Mouse (Mus musculus) left cerebral cortex, adult 8-10 months (tissue): Measurements from ENCODE around the gene Zfp729a. TPM values are rescaled to one million over a fixed set of nuclear protein-coding genes. Genes with fewer than 3 reads are reported as not detected.
"Not testable (repeated sequence)": the region's sequence is repeated elsewhere in the genome, so short reads cannot be mapped to it uniquely, and the experiment has no call there.

Source experiments
- DNase-seq, 2 experiments: peaks; one replicate each; pipeline ENCODE4 v3.0.0; 2022; ENCODE audit warnings: low spot score in 2 of 2
- total RNA-seq, 4 experiments: library from RNA; stranded (reverse); gene quantifications; 2 replicates each; pipeline ENCODE4 v1.2.4; 2022

The Zfp729a gene
- 10 to 100 TPM in 3 of 4 experiments, 1 to 10 TPM in 1; 7.8 to 13.7 (median 10.4) TPM for total RNA-seq

DNA sequence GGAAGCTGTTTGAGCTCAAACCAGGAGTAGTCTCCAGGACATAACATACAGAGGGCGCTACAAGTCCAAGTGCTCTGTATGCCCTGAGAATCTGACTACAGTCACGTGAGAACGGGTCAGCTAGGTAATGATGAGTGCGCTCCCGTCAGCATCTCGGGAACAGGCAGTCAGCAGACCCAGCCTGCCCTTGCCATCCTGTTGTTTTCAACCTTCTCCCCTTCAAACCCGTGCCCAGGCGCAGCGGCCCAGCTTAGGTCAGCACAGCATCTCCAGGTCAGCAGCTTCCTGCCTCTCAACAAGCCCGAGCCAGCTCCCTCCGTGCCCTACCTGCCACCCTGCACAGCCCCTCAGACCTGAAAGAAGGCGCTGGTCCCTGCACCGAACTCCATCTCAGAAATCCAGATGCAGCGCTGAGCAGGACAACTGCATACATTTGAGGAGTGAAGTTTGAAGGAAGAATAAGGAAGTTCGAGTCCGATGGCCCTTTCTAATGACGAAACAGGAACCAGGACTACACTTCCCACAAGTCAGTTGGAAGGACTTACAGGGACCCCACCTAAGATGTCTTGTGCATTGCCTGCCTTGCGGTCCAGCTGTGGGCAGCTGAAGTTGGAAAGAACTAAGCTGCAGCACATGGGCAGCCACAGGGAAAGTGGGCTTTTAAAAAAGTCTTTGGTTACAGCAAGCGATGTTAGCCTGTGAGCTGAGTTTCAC lies at the start of gene Zfp729a, which contains the start of gene Gm49345:
Zfp729a (minus strand) TSS at position 498 of the 714 bp plus-strand sequence.
Gm49345 (minus strand) TSS at position 476 of the 714 bp plus-strand sequence.
- peak; percentile 68 to 84 for DNase-seq

DNA sequence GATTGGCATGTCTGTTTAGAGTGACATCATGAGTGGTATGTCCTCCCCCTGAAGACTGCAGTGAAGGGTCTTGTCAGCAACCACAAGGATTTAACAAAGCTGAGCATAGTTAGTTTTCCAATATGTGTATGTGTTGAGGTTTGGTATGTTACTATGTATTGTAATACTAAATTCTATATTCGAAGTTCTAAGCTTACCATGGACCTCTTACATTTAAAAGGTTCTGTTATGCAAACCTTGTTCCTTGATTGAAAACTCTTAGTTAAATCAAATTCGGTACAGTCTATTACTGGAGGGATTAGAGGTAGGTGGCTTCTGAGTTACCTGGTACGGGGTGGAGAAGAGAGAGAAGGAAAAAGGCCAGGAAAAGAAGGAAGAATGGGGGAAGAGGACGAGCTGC lies 49.4 kb upstream of the Zfp729a start, which contains the start of gene Zfp738:
Zfp738 (minus strand) TSS at position 101 of the 400 bp plus-strand sequence.
- no peak for DNase-seq

DNA sequence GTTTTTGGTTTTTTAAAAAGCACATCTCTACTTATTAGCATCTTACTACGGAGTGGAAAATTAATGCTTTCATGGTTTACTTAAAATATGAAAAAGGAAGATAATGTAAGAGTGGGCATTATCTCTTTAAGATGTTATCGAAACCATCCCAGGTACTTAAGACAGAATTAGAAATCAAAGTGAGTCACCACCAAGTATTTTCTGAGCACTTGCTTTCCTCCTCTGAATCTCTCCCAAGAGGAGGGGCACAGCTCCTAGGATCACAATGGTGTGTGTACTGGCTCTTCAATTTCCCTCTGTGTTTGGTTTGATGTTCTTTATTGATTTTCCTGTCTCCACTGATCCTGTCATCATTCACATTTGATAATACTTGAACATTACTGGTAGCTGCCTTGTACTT lies 46.2 kb upstream of the Zfp729a start:
- DNase-seq = not testable (repeated sequence)

DNA sequence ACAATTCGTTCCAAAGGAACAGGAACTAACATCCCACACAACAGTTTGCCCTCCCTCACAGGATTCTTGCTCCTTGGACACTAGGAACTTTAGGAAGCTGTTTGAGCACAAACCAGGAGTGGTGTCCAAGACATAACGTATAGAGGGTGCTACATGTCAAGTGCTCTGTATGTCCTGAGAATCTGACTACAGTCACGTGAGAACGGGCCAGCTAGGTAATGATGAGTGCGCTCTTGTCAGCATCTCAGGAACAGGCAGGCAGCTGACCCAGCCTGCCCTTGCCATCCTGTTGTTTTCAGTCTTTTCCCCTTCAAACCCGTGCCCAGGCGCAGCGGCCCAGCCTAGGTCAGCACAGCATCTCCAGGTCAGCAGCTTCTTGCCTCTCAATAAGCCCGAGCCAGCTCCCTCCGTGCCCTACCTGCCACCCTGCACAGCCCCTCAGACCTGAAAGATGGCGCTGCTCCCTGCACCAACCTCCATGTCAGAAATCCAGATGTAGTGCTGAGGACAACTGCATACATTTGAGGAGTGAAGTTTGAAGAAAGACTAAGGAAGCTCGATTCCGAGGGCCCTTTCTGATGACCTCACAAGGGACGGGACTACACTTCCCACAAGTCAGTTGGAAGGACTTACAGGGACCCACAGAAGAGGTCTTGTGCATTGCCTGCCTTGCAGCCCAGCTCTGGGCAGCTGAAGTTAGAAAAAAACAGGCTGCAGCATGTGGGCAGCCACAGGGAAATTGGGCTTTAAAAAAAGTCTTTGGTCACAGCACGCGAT lies 45.6 kb upstream of the Zfp729a start:
- peak; percentile 75 to 90 for DNase-seq

DNA sequence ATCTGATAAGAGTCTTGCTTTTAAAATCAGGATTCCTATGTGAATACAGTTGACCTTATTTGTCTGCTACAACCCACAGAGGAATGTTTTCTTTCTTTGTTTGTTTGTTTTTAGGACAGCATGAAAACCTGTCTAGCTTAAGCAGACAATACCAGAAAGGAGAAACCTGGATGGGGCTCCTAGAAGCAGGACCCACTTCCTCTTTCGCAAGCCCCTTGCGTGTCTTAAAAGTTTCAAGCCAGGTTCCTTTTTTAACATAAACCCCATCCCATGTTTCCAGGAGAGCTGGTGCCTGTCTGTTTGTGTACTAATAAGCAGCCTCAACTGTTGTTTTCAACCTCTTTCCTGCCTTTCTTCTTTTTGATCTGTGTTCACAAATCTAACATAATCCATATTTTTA lies 37.3 kb upstream of the Zfp729a start:
- no peak for DNase-seq

DNA sequence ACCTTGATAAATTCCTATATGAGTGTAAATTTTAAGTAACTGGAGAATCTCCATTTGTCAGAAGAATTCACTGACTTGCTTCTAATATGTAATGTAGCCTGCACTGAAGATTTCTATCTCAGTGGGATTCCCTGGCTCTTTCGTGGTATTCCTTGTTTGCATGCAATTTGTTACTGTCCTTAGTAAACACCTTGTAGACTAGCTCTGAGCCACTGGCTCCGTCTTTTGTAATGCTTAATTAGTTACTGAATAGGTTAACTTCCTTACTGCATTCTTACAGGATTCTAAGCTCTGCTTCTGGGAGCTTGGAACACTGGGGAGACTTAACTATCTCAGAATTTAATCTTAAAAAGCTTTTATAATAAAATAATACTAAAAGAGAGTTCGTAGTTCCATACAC lies 14.9 kb upstream of the Zfp729a start:
- DNase-seq = no peak

DNA sequence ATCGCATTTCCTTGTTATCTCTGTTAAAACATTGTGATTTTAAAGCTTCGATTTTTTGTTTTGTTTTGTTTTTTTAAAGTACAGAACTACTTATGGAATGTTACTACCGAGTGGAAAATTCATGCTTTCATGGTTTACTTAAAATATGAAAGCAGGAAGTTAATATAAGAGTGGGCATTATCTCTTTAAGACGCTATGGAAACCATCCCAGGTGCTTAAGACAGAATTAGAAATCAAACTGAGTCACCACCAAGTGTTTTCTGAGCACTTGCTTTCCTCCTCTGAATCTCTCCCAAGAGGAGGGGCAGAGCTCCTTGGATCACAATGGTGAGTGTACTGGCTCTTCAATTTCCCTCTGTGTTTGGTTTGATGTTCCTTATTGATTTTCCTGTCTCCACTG lies 27.5 kb downstream of the Zfp729a start:
- no peak for DNase-seq

DNA sequence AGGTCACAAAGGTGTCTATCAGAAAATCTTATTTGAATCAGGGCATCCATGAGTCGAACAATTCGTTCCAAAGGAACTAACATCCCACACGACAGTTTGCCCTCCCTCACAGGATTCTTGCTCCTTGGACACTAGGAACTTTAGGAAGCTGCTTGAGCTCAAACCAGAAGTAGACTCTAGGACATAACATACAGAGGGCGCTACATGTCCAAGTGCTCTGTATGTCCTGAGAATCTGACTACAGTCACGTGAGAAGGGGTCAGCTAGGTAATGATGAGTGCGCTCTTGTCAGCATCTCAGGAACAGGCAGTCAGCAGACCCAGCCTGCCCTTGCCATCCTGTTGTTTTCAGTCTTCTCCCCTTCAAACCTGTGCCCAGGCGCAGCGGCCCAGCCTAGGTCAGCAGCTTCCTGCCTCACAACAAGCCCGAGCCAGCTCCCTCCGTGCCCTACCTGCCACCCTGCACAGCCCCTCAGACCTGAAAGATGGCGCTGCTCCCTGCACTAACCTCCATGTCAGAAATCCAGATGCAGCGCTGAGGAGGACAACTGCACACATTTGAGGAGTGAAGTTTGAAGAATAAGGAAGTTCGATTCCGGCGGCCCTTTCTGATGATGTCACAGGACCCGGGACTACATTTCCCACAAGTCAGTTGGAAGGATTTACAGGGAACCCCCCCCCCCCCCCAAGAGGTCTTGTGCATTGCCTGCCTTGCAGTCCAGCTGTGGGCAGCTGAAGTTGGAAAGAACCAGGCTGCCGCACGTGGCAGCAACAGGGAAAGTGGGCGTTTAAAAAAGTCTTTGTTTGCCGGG lies 28.3 kb downstream of the Zfp729a start, which contains the start of gene Zfp729b:
Zfp729b (minus strand) TSS at position 642 of the 811 bp plus-strand sequence.
- peak; percentile 79 to 87 for DNase-seq

DNA sequence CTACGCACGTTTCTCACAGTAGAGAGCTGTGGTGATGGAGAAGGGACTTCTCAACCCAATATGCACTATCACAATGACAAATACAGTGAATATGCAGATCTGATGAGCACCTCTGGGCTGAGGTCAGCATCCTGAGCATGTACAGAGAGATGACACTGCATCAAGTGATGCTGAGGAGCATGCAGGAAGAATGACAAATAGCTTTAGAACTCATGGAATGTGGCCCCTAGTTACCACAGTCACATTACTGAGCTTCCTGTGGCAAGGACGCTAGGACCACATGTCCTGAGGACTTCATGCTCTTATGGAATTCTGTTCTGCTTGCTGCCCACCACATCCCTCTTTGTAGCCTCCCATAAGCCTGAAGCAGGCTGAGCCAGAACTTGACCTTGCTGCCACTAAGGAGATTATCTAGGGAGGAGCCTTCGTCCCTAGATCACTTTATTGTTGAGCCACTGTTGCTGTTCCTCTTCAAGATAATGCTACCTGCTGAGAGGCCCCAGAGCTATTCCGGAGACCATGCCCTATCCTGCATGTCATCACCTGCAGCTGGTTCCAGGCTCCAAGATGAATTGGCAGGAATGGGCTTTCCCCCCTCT lies 64.9 kb downstream of the Zfp729a start:
- no peak for DNase-seq

Other genes with a start within 250 kb of the Zfp729a start
- gene Zfp429, start 238.0 kb downstream of the Zfp729a start, total RNA-seq = 1 to 10 TPM; 1.8 to 4.4 (median 3.7) TPM
- gene Zfp459, start 216.4 kb downstream of the Zfp729a start, total RNA-seq = 1 to 10 TPM; 2.5 to 8.2 (median 4.0) TPM
- 10 to 100 TPM; 11.8 to 15.0 (median 14.3) TPM for gene Zfp874a, start 186.2 kb downstream of the Zfp729a start, total RNA-seq
- gene Zfp874b, start 153.5 kb downstream of the Zfp729a start, total RNA-seq = 10 to 100 TPM; 15.7 to 20.1 (median 17.9) TPM
- 10 to 100 TPM in 1 of 4 experiments, 1 to 10 TPM in 3; 6.6 to 11.3 (median 8.4) TPM for gene Zfp58, start 137.2 kb downstream of the Zfp729a start, total RNA-seq
- 1 to 10 TPM in 1 of 4 experiments, under 1 TPM in 1, not detected in 2; 0.83 to 1.3 TPM for gene Gm26965, start 111.6 kb downstream of the Zfp729a start, total RNA-seq
- gene Zfp87, start 111.6 kb downstream of the Zfp729a start, total RNA-seq = 10 to 100 TPM; 21.2 to 24.7 (median 21.6) TPM
- gene Zfp748, start 84.0 kb downstream of the Zfp729a start, total RNA-seq = 10 to 100 TPM in 2 of 4 experiments, 1 to 10 TPM in 2; 9.5 to 12.2 (median 10.8) TPM
- 10 to 100 TPM in 1 of 4 experiments, 1 to 10 TPM in 3; 8.1 to 10.6 (median 8.9) TPM for gene Zfp729b, start 28.1 kb downstream of the Zfp729a start, total RNA-seq
- gene Gm49345, start within 50 bp of the Zfp729a start, total RNA-seq = 1 to 10 TPM in 2 of 4 experiments, under 1 TPM in 2; 0.89 to 3.2 (median 1.7) TPM
- gene Zfp738, start 49.3 kb upstream of the Zfp729a start, total RNA-seq = 10 to 100 TPM; 21.5 to 29.8 (median 22.6) TPM
- 10 to 100 TPM; 13.1 to 14.0 (median 13.6) TPM for gene Zfp65, start 91.4 kb upstream of the Zfp729a start, total RNA-seq
- 10 to 100 TPM in 1 of 4 experiments, 1 to 10 TPM in 3; 6.6 to 10.2 (median 6.6) TPM for gene Zfp85, start 117.4 kb upstream of the Zfp729a start, total RNA-seq
- gene Zfp493, start 141.9 kb upstream of the Zfp729a start, total RNA-seq = 1 to 10 TPM; 3.4 to 6.4 (median 5.6) TPM
- 10 to 100 TPM in 1 of 4 experiments, 1 to 10 TPM in 3; 5.7 to 10.3 (median 7.9) TPM for gene Zfp273, start 175.9 kb upstream of the Zfp729a start, total RNA-seq
- 10 to 100 TPM in 1 of 4 experiments, 1 to 10 TPM in 3; 7.7 to 10.7 (median 9.4) TPM for gene Gm10037, start 193.3 kb upstream of the Zfp729a start, total RNA-seq
- gene BC048507, start 225.5 kb upstream of the Zfp729a start, total RNA-seq = not detected